Mouse (Mus musculus) liver, embryonic 16.5 days (tissue): ENCODE results near the gene Tor2a. TPM values are rescaled to one million over a fixed set of nuclear protein-coding genes. Genes with fewer than 3 reads are reported as not detected.

Experiments
- ATAC-seq: fragments of 200-750 bp; cut with Nextera tagmentation; 2 replicates; pipeline ENCODE4 v1.8.0; 2017; ENCODE audit warnings: low read depth, mild to moderate bottlenecking, moderate number of reproducible peaks, moderate library complexity
- H3K27ac ChIP-seq: fragments of 300-500 bp; sonication (generic); 2 replicates; pipeline ENCODE4 v1.5.1; 2014; ENCODE audit warnings: mild to moderate bottlenecking, low read length
- H3K27me3 ChIP-seq: fragments of 300-500 bp; sonication (generic); 2 replicates; pipeline ENCODE4 v1.6.1; 2014; ENCODE audit warnings: low read depth, low read length, mixed read lengths; ENCODE audit not compliant: control insufficient read depth, insufficient read depth
- H3K36me3 ChIP-seq: fragments of 300-500 bp; sonication (generic); 2 replicates; pipeline ENCODE4 v1.6.1; 2014; ENCODE audit warnings: mild to moderate bottlenecking; ENCODE audit not compliant: control insufficient read depth, insufficient read depth
- H3K4me1 ChIP-seq: fragments of 300-500 bp; sonication (generic); 2 replicates; pipeline ENCODE4 v1.6.1; 2014; ENCODE audit warnings: low read depth, low read length, mixed read lengths; ENCODE audit not compliant: control insufficient read depth
- H3K4me2 ChIP-seq: fragments of 300-500 bp; sonication (generic); 2 replicates; pipeline ENCODE4 v1.6.1; 2014; ENCODE audit warnings: low read depth, low read length, mixed read lengths
- H3K4me3 ChIP-seq: fragments of 300-500 bp; sonication (generic); 2 replicates; pipeline ENCODE4 v1.5.1; 2014; ENCODE audit warnings: low read depth, mild to moderate bottlenecking, low read length
- H3K9ac ChIP-seq: fragments of 300-500 bp; sonication (generic); 2 replicates; pipeline ENCODE4 v1.6.1; 2014; ENCODE audit warnings: low read depth, low read length
- H3K9me3 ChIP-seq: fragments of 300-500 bp; sonication (generic); replicated peaks from 2 replicates; pipeline ENCODE4 v1.6.1; 2016; ENCODE audit warnings: low read length; ENCODE audit not compliant: control insufficient read depth
- WGBS: fragments of 180-500 bp; shearing (Covaris S2); extraction: QIAGEN DNeasy Blood & Tissue Kit; methylation state at CpG from one replicate; pipeline ENCODE4 v1.1.7; 2014; ENCODE audit not compliant: insufficient replicate concordance; 5-methylcytosine and 5-hydroxymethylcytosine counted together
- polyA plus RNA-seq: library from polyadenylated mRNA; unstranded; fragments of >200 nt; fragmentation: Nextera tagmentation; extraction: Ambion mirVana; gene quantifications from 2 replicates; pipeline ENCODE4 v1.2.1, GENCODE M21; 2015

Tor2a gene
- polyA plus RNA-seq, 1 experiment from 2014 or later = 26.1 TPM

DNA sequence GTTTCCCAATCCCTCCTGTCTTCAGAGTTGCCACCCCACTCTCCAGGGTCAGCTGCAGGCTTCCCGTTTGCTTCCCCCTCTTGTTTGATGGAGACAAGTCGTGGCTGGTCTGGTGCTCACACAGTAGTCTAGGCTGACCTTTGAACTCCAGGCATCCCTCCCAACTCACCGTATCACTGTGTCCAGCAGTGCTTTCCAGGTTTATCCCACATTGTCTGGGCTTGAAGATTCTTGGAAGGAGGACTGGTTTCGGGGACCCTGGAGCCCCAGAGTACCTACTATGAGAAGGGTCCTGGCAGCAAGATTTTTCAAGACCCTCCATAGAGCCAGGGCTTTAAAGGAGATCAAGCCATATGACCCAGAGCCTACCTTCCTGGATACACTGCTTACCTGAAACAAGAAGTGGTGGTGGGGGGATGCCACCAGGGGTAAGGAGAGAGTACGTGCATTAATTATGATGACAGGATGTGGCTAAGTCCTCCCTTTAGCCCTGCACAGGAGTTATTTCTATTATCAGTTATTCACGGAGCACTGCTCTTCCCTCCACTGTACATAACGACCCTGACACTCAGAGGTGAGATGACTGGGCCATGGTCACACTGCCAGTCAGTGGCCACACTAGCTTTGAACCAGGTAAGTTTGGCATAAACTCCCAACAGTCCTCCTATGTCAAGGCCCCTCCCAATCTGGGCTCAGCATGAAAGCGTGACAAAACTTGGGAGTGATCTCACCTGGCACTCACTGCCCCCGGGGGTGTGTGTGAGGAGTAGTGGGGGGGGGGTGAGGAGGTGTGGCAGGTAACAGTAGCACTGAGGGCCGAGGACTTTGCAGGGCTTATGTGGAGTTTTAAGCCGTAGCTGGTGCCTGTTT is 42.7 kb upstream of the Tor2a start:
- H3K9me3 ChIP-seq = no peaks in the 10 kb centered on the region
- H3K4me1 ChIP-seq = peaks cover 28% of the 10 kb centered on the region
- WGBS = 23% methylated on average over 11 of the region's 11 CpGs
- H3K36me3 ChIP-seq = peaks cover 7% of the 10 kb centered on the region
- H3K4me2 ChIP-seq = no peak overlapping the region
- no peak for ATAC-seq
- no peaks in the 10 kb centered on the region for H3K27me3 ChIP-seq
- H3K9ac ChIP-seq = peak overlapping the region; percentile 8; the same call in 1 of the 2 replicates
- H3K27ac ChIP-seq = peak overlapping the region; percentile 89
- no peak overlapping the region for H3K4me3 ChIP-seq

DNA sequence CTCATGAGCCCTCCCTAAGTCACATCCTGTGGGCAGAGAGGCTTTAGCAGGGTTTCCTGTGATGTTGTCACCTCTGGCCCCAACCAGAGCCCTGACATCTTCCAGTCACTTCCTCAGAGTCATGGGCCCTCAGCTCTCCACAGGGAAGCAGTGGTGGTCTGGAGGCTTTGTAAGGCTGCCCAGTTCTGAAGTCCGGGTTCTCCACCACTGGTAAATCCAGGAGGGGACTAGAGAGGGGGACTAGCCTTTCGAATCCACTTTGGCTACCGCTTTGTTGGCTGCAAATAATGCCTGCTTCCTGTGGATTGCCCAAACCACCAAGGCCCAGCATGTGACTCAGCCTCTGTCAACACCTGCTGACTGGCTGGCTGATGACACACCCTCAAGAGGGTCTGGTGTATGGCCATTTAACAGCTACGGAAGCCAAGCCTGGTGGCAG is 42.0 kb upstream of the Tor2a start:
- H3K4me1 ChIP-seq = peaks cover 28% of the 10 kb centered on the region
- H3K36me3 ChIP-seq = peaks cover under 1% of the 10 kb centered on the region
- whole genome bisulfite sequencing = 10% methylated on average over 4 of the region's 4 CpGs
- no peak overlapping the region; the same call in 1 of the 2 replicates for H3K4me2 ChIP-seq
- no peaks in the 10 kb centered on the region for H3K9me3 ChIP-seq
- H3K27me3 ChIP-seq = no peaks in the 10 kb centered on the region
- no peak for ATAC-seq
- peak overlapping the region; percentile 89 for H3K27ac ChIP-seq
- H3K9ac ChIP-seq = no peak overlapping the region
- H3K4me3 ChIP-seq = no peak overlapping the region

DNA sequence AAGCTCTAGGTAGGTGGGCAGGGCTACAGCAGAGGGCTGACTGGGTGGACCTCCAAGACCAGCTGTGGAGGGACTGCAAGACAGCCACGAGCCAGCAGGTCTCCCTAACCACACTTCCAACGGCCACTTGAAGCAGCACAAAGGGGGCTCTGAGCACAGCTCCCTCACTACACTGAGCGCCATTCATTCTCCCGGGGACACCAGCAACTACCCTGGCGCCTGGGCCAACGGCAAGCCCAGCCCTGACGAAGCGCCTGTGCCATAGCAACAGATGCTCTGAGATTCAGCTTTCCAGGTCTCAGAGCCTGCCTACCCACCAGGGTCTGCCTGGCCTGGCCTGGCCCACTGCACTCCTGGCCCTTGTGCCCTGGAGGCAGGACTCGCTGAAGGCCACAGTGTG is 38.3 kb upstream of the Tor2a start:
- H3K4me3 ChIP-seq = no peak overlapping the region
- H3K9ac ChIP-seq = no peak overlapping the region
- no peak for ATAC-seq
- H3K4me1 ChIP-seq = peaks cover 13% of the 10 kb centered on the region
- WGBS = 45% methylated on average over 9 of the region's 9 CpGs
- no peak overlapping the region for H3K4me2 ChIP-seq
- no peaks in the 10 kb centered on the region for H3K27me3 ChIP-seq
- no peaks in the 10 kb centered on the region for H3K9me3 ChIP-seq
- no peaks in the 10 kb centered on the region for H3K36me3 ChIP-seq
- no peak overlapping the region for H3K27ac ChIP-seq

DNA sequence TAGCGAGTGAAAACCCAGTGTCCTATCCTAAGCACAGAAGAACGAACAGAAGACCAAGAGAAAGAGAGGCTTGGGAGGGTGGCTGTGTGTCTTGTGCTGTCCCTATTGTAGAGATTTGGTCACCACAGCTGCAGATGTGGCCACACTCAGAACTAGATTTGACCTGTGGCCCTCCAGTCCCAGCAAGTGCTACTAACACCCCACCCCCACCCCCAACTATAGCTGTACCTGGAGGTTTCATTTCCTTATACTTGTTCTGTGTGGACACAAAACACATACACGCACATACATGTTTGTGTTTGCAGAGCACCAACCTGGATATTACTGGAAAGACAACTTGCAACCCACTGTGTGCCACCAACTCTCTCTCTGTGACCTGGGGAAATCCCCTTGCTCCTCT is 37.0 kb upstream of the Tor2a start:
- H3K9ac ChIP-seq = no peak overlapping the region
- H3K27me3 ChIP-seq = no peaks in the 10 kb centered on the region
- no peak for ATAC-seq
- H3K4me3 ChIP-seq = no peak overlapping the region
- no peaks in the 10 kb centered on the region for H3K9me3 ChIP-seq
- no peak overlapping the region for H3K4me2 ChIP-seq
- H3K27ac ChIP-seq = no peak overlapping the region
- 69% methylated on average over 3 of the region's 3 CpGs for WGBS
- H3K36me3 ChIP-seq = no peaks in the 10 kb centered on the region
- H3K4me1 ChIP-seq = peaks cover under 1% of the 10 kb centered on the region

DNA sequence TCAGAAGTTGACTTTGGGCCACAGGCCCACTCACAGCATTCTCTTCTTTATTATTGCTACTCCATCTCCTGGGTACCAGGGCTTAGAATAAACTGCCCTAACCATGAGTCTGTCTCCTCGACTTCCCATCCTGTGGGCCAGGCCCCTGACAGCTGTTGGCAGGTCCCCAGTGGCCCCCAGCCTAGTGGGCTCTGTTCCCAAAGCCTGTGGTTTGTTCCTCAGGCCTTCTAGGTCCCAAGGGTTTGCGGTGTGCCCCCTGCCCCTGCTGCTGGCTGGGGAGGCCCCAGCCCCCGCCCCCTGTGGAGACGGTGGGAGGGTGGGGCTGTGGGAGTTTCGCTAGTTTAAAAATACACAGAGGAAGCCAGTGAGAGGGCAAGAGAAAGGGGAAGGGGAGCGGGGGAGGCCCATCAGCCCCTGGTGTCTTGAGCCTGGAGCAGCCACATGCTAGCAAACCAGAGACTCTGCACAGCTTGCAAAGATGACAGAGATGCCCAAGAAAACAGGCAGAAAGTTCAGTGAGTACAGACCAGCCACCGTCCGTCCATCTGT is 36.3 kb upstream of the Tor2a start, which contains the start of gene Sh2d3c:
Gene Sh2d3c, plus strand, starts transcription at position 375 of the 549 bp plus-strand sequence.
- WGBS = 14% methylated on average over 8 of the region's 8 CpGs
- Histone ChIP-seq H3K9me3 (no peaks in the 10 kb centered on the region), H3K4me3 (peak within 1 kb of the TSS; percentile 44), H3K27ac (peak within 1 kb of the TSS; percentile 47), H3K27me3 (no peaks in the 10 kb centered on the region), H3K4me1 (no peaks in the 10 kb centered on the region; the same call in none of the 2 replicates), H3K36me3 (no peaks in the 10 kb centered on the region), H3K4me2 (peak within 1 kb of the TSS; percentile 43), H3K9ac (peak within 1 kb of the TSS; percentile 43; the same call in 1 of the 2 replicates)
- ATAC-seq = no peak

DNA sequence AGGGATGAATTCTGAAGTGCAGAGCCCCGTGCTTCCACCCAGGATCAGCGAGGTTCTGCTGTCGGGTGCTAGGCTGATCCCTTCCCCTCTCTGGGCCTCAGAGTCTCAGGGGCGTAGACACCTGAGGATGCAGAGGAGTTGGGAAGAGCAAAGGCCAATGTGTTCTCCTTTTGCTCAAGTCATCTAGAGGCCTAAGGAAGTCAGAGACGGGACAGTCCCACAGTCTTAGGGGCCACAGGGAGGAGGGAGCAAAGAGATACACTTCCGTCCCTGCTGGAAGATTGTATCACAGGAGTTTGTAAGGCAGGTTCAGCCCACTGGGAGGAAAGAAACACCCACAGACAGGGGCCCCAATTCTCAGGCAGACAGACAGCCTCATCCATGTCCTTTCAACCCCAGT is 35.0 kb upstream of the Tor2a start:
- ATAC-seq = no peak
- no peaks in the 10 kb centered on the region for H3K27me3 ChIP-seq
- H3K4me2 ChIP-seq = peak overlapping the region; percentile 43
- peak overlapping the region; percentile 44 for H3K4me3 ChIP-seq
- H3K9ac ChIP-seq = peak overlapping the region; percentile 43; the same call in 1 of the 2 replicates
- WGBS = 18% methylated on average over 6 of the region's 6 CpGs
- no peaks in the 10 kb centered on the region for H3K9me3 ChIP-seq
- no peaks in the 10 kb centered on the region for H3K36me3 ChIP-seq
- peak overlapping the region; percentile 33; the same call in 1 of the 2 replicates for H3K27ac ChIP-seq
- no peaks in the 10 kb centered on the region; the same call in none of the 2 replicates for H3K4me1 ChIP-seq

DNA sequence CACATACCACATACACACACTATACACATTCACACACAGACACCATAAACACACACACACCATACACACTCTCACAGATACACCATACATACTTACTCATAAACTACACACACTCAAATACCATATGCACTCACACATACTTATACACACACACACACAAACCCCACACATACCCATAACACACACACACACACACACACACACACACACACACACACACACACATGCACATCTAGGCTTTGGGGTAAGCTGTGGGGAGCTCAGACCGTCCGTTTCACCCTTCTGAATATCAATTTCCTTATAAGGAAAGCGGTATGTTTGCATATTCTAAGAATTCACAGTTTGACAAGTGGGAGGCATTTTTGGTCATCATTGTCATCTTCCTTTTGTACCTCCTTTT is 34.5 kb upstream of the Tor2a start:
- H3K27me3 ChIP-seq = no peaks in the 10 kb centered on the region
- peak overlapping the region; percentile 44; the same call in 1 of the 2 replicates for H3K4me3 ChIP-seq
- peak overlapping the region; percentile 24; the same call in 1 of the 2 replicates for H3K4me2 ChIP-seq
- H3K4me1 ChIP-seq = no peaks in the 10 kb centered on the region; the same call in none of the 2 replicates
- WGBS = 43% methylated on average over 3 of the region's 3 CpGs
- H3K36me3 ChIP-seq = no peaks in the 10 kb centered on the region
- no peak for ATAC-seq
- H3K9me3 ChIP-seq = no peaks in the 10 kb centered on the region
- H3K27ac ChIP-seq = no peak overlapping the region
- no peak overlapping the region for H3K9ac ChIP-seq

DNA sequence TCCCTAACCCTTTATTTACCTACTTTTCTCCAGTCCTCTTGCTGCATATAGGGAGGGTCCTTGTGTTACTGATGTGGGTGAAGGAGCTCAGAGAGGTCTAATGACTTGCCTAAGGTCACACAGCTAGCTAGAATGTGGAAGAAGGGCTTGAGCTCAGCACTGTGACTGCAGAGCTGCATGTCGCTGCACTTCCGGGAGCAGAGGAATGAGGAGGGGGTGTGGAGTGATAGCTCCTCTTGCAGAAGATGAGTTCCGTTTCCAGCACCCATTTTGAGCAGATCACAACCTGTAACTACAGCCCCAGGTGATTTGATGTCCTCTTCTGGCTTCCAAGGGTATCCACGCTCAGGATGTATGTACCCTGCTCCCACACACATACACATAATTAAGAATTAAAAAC is 32.9 kb upstream of the Tor2a start:
- Histone ChIP-seq H3K36me3 (no peaks in the 10 kb centered on the region), H3K27me3 (no peaks in the 10 kb centered on the region), H3K4me3 (no peak overlapping the region), H3K27ac (no peak overlapping the region), H3K4me2 (no peak overlapping the region), H3K4me1 (no peaks in the 10 kb centered on the region; the same call in 1 of the 2 replicates), H3K9me3 (no peaks in the 10 kb centered on the region), H3K9ac (no peak overlapping the region)
- no peak for ATAC-seq
- 65% methylated on average over 4 of the region's 4 CpGs for WGBS
